Mouse (Mus musculus) layer of hippocampus, adult 11-12 months (tissue): ENCODE results near the gene Smarcc1.
A peak's percentile ranks its signal among the peaks of the same experiment; 100 is the strongest.

Source experiments
- DNase-seq: peaks from one replicate; pipeline ENCODE4 v3.0.0; 2022; ENCODE audit warnings: low spot score

The Smarcc1 gene

GRCm38 (mm10) chr9:110287321-110287924 lies 169.9 kb downstream of the Smarcc1 start:
- DNase-seq = peak; percentile 63
